Mouse (Mus musculus) skeletal muscle tissue, adult 2 months (tissue): ENCODE data around the gene Grik3.
A peak's percentile ranks its signal among the peaks of the same experiment; 100 is the strongest.

Source experiments
- DNase-seq: peaks from one replicate; pipeline ENCODE4 v3.0.0-alpha.2; 2012; ENCODE audit warnings: low read depth, low spot score

Grik3 gene

GRCm38 (mm10) chr4:125543171-125543570 is 52.7 kb downstream of the Grik3 start:
- DNase-seq, result no peak

- DNase-seq, result no peak
Measured at GRCm38 (mm10) chr4:125544947-125545767, 54.7 kb downstream of the Grik3 start.

GRCm38 (mm10) chr4:125545768-125546220 is 55.3 kb downstream of the Grik3 start:
- no peak for DNase-seq

GRCm38 (mm10) chr4:125548190-125548589 is 57.7 kb downstream of the Grik3 start:
- DNase-seq, result no peak

GRCm38 (mm10) chr4:125553754-125554153 is 63.3 kb downstream of the Grik3 start:
- DNase-seq, result no peak

GRCm38 (mm10) chr4:125556405-125557308 is 66.2 kb downstream of the Grik3 start:
- DNase-seq, result peak; percentile 42

- DNase-seq, result no peak
Measured at GRCm38 (mm10) chr4:125559564-125559963, 69.1 kb downstream of the Grik3 start.

GRCm38 (mm10) chr4:125560806-125561205 is 70.3 kb downstream of the Grik3 start:
- no peak for DNase-seq

- no peak for DNase-seq
Measured at GRCm38 (mm10) chr4:125563579-125563978, 73.1 kb downstream of the Grik3 start.

- DNase-seq, result no peak
Measured at GRCm38 (mm10) chr4:125564008-125564710, 73.7 kb downstream of the Grik3 start.

- no peak for DNase-seq
Measured at GRCm38 (mm10) chr4:125565711-125566439, 75.4 kb downstream of the Grik3 start.

GRCm38 (mm10) chr4:125568210-125568609 is 77.7 kb downstream of the Grik3 start:
- no peak for DNase-seq

GRCm38 (mm10) chr4:125571651-125572311 is 81.3 kb downstream of the Grik3 start:
- DNase-seq, result no peak

GRCm38 (mm10) chr4:125572312-125572663 is 81.8 kb downstream of the Grik3 start:
- no peak for DNase-seq

GRCm38 (mm10) chr4:125573000-125573399 is 82.5 kb downstream of the Grik3 start:
- no peak for DNase-seq

GRCm38 (mm10) chr4:125573951-125574675 is 83.6 kb downstream of the Grik3 start:
- no peak for DNase-seq

GRCm38 (mm10) chr4:125580336-125580735 is 89.8 kb downstream of the Grik3 start:
- DNase-seq, result no peak

GRCm38 (mm10) chr4:125583272-125583671 is 92.8 kb downstream of the Grik3 start:
- no peak for DNase-seq

- no peak for DNase-seq
Measured at GRCm38 (mm10) chr4:125583935-125584334, 93.4 kb downstream of the Grik3 start.

- no peak for DNase-seq
Measured at GRCm38 (mm10) chr4:125584676-125585075, 94.2 kb downstream of the Grik3 start.
